Mouse (Mus musculus): Measurements from ENCODE around the gene Rara. TPM values are rescaled to one million over a fixed set of nuclear protein-coding genes. Genes with fewer than 3 reads are reported as not detected.

The Rara gene
- total RNA-seq, 2 experiments from 2014 or later, result 10.5 to 11.6 TPM

GRCm38 (mm10) chr11:98936170-98936569 lies 8.6 kb downstream of the Rara start:
- no peak for DNase-seq (ENCODE audit: low spot score in 2 of 2)
- intact Hi-C loops (cut with DNase I), result no loop called here

GRCm38 (mm10) chr11:98936606-98937409 lies 9.2 kb downstream of the Rara start:
- intact Hi-C loops (cut with DNase I), result no loop called here
- DNase-seq (ENCODE audit: low spot score in 2 of 2), result no peak

GRCm38 (mm10) chr11:98937410-98937913 lies 9.8 kb downstream of the Rara start:
- intact Hi-C loops (cut with DNase I), result no loop called here

GRCm38 (mm10) chr11:98937914-98938694 lies 10.5 kb downstream of the Rara start:
- intact Hi-C loops (cut with DNase I), result no loop called here
- DNase-seq (ENCODE audit: low spot score in 2 of 2), result no peak

More at GRCm38 (mm10) chr11:98937410-98937913, 9.8 kb downstream of the Rara start:
- no peak for DNase-seq (ENCODE audit: low spot score in 2 of 2)

- no peak for DNase-seq (ENCODE audit: low spot score in 2 of 2)
- intact Hi-C loops (cut with DNase I), result no loop called here
These were observed 11.1 kb downstream of the Rara start for GRCm38 (mm10) chr11:98938701-98939083.

- intact Hi-C loops (cut with DNase I), result no loop called here
- DNase-seq (ENCODE audit: low spot score in 2 of 2), result no peak
These were observed 11.7 kb downstream of the Rara start for GRCm38 (mm10) chr11:98939084-98939952.

GRCm38 (mm10) chr11:98939953-98940641 lies 12.5 kb downstream of the Rara start:
- DNase-seq (ENCODE audit: low spot score in 2 of 2), result peak in 1 of 2 experiments; percentile 79
- intact Hi-C loops (cut with DNase I), result no loop called here

GRCm38 (mm10) chr11:98940776-98941175 lies 13.2 kb downstream of the Rara start:
- intact Hi-C loops (cut with DNase I), result no loop called here
- DNase-seq (ENCODE audit: low spot score in 2 of 2), result no peak

- intact Hi-C loops (cut with DNase I), result no loop called here
- peak in 1 of 2 experiments; percentile 57 for DNase-seq (ENCODE audit: low spot score in 2 of 2)
These were observed 13.8 kb downstream of the Rara start for GRCm38 (mm10) chr11:98941341-98941825.

GRCm38 (mm10) chr11:98941826-98942550 lies 14.4 kb downstream of the Rara start:
- intact Hi-C loops (cut with DNase I), result no loop called here
- peak in 1 of 2 experiments; percentile 63 for DNase-seq (ENCODE audit: low spot score in 2 of 2)

- intact Hi-C loops (cut with DNase I), result no loop called here
These were observed 14.9 kb downstream of the Rara start for GRCm38 (mm10) chr11:98942555-98942922.

GRCm38 (mm10) chr11:98942923-98943641 lies 15.5 kb downstream of the Rara start:
- intact Hi-C loops (cut with DNase I), result no loop called here

More at GRCm38 (mm10) chr11:98942555-98942922, 14.9 kb downstream of the Rara start:
- no peak for DNase-seq (ENCODE audit: low spot score in 2 of 2)

GRCm38 (mm10) chr11:98943741-98944461 lies 16.3 kb downstream of the Rara start:
- intact Hi-C loops (cut with DNase I), result no loop called here
- DNase-seq (ENCODE audit: low spot score in 2 of 2), result no peak

More at GRCm38 (mm10) chr11:98942923-98943641, 15.5 kb downstream of the Rara start:
- DNase-seq (ENCODE audit: low spot score in 2 of 2), result no peak

GRCm38 (mm10) chr11:98944897-98945604 lies 17.4 kb downstream of the Rara start:
- intact Hi-C loops (cut with DNase I), result no loop called here
- DNase-seq (ENCODE audit: low spot score in 2 of 2), result no peak

- no peak for DNase-seq (ENCODE audit: low spot score in 2 of 2)
- intact Hi-C loops (cut with DNase I), result no loop called here
These were observed 18.0 kb downstream of the Rara start for GRCm38 (mm10) chr11:98945605-98945977.

GRCm38 (mm10) chr11:98947969-98948569 lies 20.5 kb downstream of the Rara start:
- no peak for DNase-seq (ENCODE audit: low spot score in 2 of 2)
- intact Hi-C loops (cut with DNase I), result no loop called here
